Mouse (Mus musculus) v-Abl transformed pro-B cells (cell line): Measurements from ENCODE around the gene Fbp2.
"Not testable (repeated sequence)": the region's sequence is repeated elsewhere in the genome, so short reads cannot be mapped to it uniquely, and the experiment has no call there.

ENCODE experiments used
- in situ Hi-C, 2 experiments: fragments of 400-800 bp; cut with MboI; formaldehyde crosslinking; loops; one replicate each; pipeline ENCODE4 v1.15.1; 2025; ENCODE audit not compliant: unreplicated experiment in 2 of 2

Fbp2 gene

DNA sequence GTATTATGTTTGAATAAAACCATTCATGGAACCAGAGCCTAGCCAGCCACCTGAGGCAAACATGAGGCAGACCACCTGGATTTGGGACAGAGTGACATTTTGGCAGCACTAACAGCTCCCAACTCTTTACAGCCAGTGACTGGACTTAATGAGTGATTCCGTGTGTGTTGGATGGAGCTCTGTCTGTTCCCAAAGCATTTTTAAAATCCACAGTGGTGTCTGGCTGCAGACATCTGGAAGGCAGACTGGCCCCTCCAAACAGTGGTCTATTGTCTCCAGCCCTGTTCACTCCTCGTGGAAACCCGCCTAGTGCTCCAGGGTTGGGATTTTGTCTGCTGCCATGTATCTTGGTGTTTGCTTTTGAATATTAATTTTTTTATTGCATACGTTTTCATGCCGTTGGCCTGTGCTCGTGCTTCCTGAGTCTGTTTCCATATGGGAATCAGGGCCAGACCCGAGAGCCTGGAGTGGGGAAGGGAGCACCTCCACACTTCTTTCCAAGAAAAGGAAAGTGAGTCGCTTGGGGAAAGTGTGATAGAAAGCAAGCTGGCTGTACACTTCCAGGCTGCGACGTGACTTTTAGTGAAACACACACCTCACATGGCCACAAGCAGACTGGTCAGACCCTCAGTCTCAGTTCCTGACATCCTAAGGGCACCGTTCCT is 7.6 kb upstream of the Fbp2 start:
- in situ Hi-C loops, result no loop called here

DNA sequence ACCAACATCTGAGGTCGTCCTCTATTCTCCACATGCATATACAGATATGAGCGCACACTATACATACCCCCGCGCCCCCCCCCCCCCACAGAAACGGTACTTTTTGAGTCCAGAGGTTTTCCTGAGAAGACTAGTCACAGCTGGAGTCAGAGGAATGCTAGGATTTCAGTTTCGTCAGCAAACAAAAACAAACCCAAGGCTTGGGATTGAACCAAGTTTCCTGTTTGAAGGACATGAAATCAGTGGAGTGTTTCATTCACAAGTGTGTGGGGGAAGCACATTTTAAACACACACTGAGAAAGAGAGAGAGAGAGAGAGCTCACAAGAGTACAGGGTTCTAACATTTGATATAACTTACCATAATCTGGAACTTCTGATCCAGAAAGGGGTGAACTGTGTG is 5.5 kb upstream of the Fbp2 start:
- in situ Hi-C loops, result no loop called here

DNA sequence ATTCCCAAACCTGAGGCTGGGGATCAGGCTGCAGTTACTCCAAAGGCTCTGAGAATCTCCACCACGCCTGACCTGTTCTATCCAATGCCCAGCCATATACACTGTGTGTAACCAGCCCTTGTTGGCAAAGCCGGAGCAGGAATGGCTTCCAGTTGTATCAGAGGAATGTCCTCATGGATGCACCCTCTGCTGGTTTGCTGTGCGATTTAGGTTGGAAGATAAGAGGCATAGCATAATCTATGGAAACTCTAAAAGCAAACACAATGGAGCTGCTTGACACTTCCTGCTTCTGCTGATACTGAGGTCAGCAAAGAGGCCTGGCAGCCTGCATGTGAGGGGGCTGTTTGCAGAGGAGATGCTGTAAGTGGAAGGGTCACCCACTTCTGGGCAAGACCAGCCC is 4.7 kb upstream of the Fbp2 start:
- in situ Hi-C loops, result no loop called here

DNA sequence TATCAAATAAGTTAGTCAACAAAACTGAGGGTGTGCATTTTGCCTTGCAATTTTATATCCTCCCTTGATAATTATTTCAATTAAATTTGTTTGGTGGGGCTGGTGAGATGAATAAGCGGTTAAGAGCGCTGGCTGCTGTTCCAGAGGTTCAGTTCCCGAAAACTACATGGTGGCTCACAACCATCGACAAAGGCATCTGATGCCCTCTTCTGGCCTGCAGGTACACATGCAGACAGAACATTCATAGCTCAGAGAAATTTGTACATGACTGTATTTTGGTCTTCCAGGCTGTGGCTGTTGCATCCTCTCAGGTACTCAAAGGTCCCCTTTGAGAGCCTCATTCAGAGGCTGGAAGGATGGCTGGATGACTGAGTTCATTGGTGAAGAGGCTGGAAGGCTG is 1.8 kb upstream of the Fbp2 start:
- in situ Hi-C loops, result no loop called here

DNA sequence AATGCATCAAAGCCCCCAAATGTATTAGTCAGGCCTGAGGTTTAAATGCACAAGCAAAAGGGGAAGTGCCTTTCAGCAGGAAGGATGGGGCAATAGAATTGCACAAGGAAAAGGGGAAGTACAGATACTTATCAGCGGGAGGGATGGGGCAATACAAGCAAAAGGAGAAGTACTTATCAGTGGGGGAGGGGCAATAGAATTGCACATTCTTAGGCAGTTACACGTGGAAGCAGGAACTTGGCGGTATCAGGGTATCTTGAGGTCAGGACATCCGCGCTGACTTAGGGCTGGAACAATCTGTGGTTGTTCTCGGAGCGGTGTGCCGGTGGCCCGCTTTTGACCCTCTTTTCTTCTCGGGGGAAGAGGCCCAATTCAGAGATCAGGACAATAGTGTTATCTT is 1.0 kb upstream of the Fbp2 start:
- in situ Hi-C loops, result loop anchor here (10.0 kb wide), 3 partner anchors 94 to 394 kb away; partner anchors contain the start of genes Gm49359 (in 2 of the 2), Zfp935 (in 2 of the 2) and Platr25 (in 1 of the 2)

DNA sequence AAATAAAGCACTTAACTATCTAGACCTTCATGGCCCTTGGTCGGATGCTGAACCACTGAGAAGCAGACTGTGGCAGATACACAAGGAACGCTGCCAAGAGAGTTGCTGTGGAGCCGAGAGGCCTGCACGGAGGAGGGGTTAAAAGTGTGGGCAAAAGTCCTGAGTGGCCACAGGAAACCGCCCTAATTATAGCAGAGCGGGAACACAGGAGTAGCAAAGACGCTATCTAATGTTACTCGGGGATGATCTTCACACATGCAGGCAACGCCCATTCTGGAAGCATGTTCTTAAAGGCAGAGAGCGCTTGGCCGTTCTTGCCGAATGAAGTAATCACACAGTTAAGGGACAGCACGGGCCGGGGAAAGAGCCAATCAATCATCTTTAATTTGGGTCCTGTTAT is 1.4 kb downstream of the Fbp2 start:
- in situ Hi-C loops, result loop anchor here (10.0 kb wide), 3 partner anchors 92 to 392 kb away; partner anchors contain the start of genes Gm49359 (in 2 of the 2), Zfp935 (in 2 of the 2) and Platr25 (in 1 of the 2)

DNA sequence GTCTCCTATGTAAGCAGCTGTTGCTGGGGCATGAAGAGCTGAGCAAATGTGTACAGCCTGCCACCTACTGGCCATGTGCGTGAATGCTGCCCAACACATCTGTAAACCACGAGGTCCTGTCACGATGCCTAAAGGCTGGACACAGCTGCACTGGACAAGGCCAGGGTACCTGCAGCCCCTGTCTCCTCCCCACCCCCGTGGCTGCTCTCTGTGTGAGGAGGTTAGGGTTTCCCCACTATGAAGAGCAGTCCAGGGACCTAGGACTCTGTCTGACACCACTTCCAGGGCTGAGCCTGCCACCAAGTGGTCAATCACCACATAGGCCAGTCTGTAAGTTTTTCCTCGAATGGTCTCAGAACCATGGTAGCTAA is 1.9 kb downstream of the Fbp2 start:
- in situ Hi-C loops, result loop anchor here (10.0 kb wide), 3 partner anchors 91 to 391 kb away; partner anchors contain the start of genes Gm49359 (in 2 of the 2), Zfp935 (in 2 of the 2) and Platr25 (in 1 of the 2)

DNA sequence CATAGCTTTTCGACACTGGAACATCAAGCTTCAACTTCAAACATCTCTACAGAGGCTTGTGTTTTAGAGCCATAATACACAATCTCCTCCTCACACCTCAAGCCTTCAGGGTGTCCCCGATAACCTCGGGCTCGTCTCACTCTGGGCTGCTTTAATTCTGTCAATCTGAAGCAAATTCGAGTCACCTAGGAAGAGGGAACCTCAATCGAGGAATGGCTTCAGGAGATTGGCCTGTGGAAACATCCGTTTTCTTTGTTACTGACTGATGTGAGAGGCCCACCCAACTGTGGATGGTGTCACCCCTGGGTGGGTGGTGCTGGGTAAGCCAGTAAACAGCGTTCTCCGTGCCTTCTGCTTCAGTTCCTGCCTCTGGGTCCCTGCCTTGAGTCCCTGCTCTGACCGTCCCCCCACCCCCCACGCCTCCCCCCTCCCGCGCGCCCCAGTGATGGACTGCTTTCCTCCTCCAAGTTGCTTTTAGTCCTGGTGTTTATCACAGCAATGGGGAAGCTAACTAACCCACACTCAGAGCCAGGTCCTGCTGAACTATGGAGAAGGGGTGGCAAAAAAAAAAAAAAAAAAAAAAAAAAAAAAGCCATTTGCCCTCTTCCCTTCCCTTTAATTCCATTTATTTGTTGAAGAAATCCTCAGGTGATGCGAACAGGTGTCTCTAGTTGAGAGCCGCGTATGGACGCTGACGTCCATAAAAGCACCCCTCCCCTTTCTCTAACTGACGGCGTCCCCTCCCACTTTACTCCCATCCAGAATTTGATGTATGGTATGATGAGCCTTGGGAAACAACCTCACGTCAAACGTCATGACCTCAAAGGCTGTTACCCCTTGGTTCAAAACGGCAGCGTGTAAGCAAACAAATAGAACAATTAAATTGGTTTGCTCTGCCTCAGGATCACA is 2.6 kb downstream of the Fbp2 start:
- in situ Hi-C loops, result loop anchor here (10.0 kb wide), 3 partner anchors 91 to 391 kb away; partner anchors contain the start of genes Gm49359 (in 2 of the 2), Zfp935 (in 2 of the 2) and Platr25 (in 1 of the 2)

DNA sequence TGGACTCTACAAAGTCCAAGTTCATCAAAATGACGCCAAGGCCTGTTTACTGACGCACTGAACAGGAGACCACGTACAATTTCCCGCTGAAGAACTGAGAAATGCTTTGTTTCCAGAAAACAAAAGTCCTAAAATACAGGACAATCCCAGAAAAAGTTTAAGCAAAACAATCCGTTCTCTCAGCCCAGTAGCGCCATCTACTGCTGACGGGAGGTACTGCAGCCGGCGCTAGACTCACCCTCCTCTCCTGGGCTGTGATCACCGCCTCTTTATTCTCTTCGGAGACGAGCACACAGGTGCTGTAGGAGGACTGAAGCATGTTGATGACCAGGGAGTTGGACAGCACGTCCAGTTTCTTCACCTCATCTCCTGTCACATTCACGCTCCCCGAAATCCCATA is 3.6 kb downstream of the Fbp2 start:
- in situ Hi-C loops, result loop anchor here (5.0 to 10.0 kb wide), 4 partner anchors 90 to 390 kb away; partner anchors contain the start of genes Gm49359 (in 2 of the 2), Zfp935 (in 2 of the 2) and Platr25 (in 1 of the 2)

DNA sequence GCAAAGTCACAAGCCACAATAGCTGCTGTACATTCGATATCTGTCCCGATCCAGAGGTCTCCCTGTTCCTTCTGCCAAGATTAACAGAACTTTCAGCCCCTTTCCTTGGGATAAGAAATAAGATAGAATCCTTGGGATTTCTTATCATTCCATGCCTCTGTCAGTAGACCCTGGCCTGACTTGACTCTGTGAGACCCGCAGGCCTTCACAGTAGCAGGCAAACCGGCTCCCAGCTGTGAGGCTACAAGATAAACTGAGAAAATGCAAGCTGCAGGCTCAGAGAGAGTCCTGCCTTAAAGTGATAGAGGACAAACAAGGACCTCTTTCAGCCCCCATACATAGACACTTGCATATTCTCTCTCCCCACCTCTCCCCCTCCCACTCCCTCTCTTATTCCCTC is 24.9 kb downstream of the Fbp2 start:
- in situ Hi-C loops, result no loop called here

DNA sequence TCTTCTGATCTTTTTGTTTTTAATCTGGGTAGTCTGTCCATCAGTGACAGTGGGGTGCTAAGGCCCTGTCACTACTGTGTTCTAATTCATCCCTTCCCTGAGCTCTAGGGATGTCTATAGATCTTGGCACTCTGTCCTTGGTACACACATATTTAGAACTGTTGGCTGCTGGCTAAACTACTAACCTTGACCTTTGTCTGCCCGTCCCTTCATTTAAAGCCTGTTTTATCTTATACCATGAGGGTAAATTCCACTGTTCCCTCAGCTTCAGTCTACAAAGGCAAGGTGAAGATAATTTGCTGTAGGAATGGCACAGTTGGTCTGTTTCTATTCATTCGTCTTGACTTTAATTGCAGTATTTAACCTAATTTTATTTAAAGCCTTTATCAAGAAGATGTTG is 26.0 kb downstream of the Fbp2 start:
- in situ Hi-C loops, result no loop called here

DNA sequence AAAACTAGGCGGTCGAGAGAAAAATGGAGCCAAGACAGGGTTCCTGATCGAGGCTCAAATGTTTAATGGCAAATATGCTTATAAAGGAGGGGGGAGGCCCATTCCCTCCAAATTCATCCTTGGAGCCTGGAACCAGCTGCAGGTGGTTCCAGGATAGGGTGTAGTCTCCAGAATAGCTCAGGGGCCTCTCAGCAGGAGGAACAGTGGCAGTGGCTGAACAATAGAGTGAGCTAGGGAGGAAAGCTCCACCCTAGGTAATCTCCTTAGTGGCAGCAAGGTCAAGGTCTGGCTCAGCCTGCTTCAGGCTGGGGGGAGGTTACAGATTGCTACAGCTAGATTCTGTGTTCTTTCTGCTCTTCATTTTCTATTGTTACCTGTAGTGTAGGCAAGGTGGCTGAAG is 42.5 kb downstream of the Fbp2 start:
- in situ Hi-C loops, result not testable (repeated sequence)

DNA sequence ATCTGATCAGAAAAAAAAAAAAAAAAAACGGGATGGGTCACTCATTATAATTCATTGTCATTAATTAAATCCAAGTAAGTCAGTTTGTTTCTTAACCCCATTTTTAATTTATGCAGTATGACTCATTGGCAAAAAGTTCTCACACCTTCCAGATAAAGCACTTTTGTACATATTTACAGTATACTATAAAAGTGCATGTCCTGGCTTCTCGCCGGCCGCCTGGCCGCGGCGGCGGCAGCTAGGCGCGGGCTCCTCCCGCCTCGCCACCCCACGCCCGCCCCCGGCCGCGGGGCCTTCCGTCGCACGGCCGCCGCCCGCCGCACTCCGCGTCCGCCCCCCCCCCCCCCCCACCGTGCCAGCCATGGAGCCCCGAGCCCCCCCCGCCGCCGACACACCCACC is 45.5 kb downstream of the Fbp2 start:
- in situ Hi-C loops, result no loop called here

DNA sequence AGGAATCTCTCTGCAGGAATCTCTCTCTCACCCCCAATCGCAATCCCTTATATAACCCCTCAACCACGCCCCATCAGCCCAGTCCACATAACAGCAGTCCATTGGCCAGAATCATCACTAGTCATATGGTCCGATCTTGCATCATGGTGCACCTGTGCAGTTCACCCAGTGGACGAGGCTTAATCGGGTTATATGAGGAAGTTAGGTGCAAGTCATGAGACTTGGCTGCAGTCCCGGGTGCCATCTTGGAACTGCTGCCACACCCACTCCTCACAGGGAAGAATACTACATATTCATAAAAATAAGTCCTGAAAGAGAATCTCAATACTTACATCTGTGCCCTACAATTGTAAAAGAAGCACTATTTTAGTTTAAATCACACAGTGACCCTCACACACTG is 50.2 kb downstream of the Fbp2 start:
- in situ Hi-C loops, result not testable (repeated sequence)
